Mouse (Mus musculus) G1E (cell line): ENCODE results near the gene Gna11. TPM values are rescaled to one million over a fixed set of nuclear protein-coding genes. Genes with fewer than 3 reads are reported as not detected.

Experiments
- ATAC-seq: 2 replicates; pipeline ENCODE4 v1.8.0; 2016; ENCODE audit warnings: mild to moderate bottlenecking; ENCODE audit not compliant: insufficient number of reproducible peaks, poor library complexity, low FRiP score, severe bottlenecking; ENCODE audit errors: extremely low read depth
- DNase-seq: peaks from one replicate; pipeline ENCODE4 v3.0.0; 2012; ENCODE audit warnings: low spot score
- H3K27me3 ChIP-seq: 2 replicates; pipeline ENCODE4 v1.6.1; 2012; ENCODE audit warnings: mild to moderate bottlenecking, low read length, inconsistent platforms; ENCODE audit not compliant: insufficient read depth
- H3K36me3 ChIP-seq: replicated peaks from 2 replicates; pipeline ENCODE3; 2012; ENCODE audit warnings: mild to moderate bottlenecking, inconsistent platforms
- H3K4me1 ChIP-seq: 2 replicates; pipeline ENCODE4 v1.6.1; 2012; ENCODE audit warnings: low read depth, low read length, inconsistent platforms, mixed read lengths; ENCODE audit not compliant: insufficient read depth
- H3K4me3 ChIP-seq: 2 replicates; pipeline ENCODE4 v1.5.1; 2012; ENCODE audit warnings: low read depth, mild to moderate bottlenecking, inconsistent platforms, low read length, moderate library complexity, mixed read lengths
- H3K9me3 ChIP-seq: replicated peaks from 2 replicates; pipeline ENCODE4 v1.6.1; 2012; ENCODE audit warnings: inconsistent platforms
- CTCF ChIP-seq: IDR thresholded peaks from 2 replicates; pipeline ENCODE4 v1.5.1; 2012; ENCODE audit warnings: low read depth, low read length, inconsistent platforms, mixed read lengths
- GATA1 ChIP-seq: IDR thresholded peaks from 2 replicates; pipeline ENCODE4 v1.6.1; 2012; ENCODE audit warnings: borderline replicate concordance, low read length, inconsistent platforms, mixed read lengths
- GATA2 ChIP-seq: IDR thresholded peaks from 2 replicates; pipeline ENCODE4 v1.6.1; 2012; ENCODE audit warnings: low read depth, low read length, inconsistent platforms, borderline replicate concordance
- POLR2AphosphoS5 ChIP-seq: IDR thresholded peaks from 2 replicates; pipeline ENCODE4 v1.6.1; 2012; ENCODE audit warnings: low read depth, low read length, inconsistent platforms; ENCODE audit not compliant: insufficient replicate concordance
- TAL1 ChIP-seq: conservative IDR thresholded peaks from 2 replicates; pipeline ENCODE4 v1.6.1; 2012; ENCODE audit warnings: low read depth, low read length, inconsistent platforms, mixed read lengths
- polyA plus RNA-seq: library from polyadenylated mRNA; stranded (reverse); fragments of >175 nt; gene quantifications from 2 replicates; pipeline ENCODE4 v1.2.3, GENCODE M21; 2012
- total RNA-seq, 2 experiments: library from RNA; stranded (forward) in 1 of 2; stranded (reverse) in 1 of 2; fragments of 200-1000 nt in 1 of 2; fragments of >200 nt in 1 of 2; fragmentation: Nextera tagmentation in 1 of 2; gene quantifications; 2 replicates each; pipeline ENCODE4 v1.2.3; 2014 to 2017

Gna11 gene
- total and polyA plus RNA-seq, 3 experiments: 6.5 to 14.0 (median 9.7) TPM

GRCm38 (mm10) chr10:81546788-81547571 lies 2.0 kb upstream of the Gna11 start:
- Histone ChIP-seq H3K4me1 (peaks cover 78% of the 10 kb centered on the region), H3K9me3 (no peaks in the 10 kb centered on the region), H3K36me3 (peaks cover 18% of the 10 kb centered on the region), H3K4me3 (0 out of 2 replicates have a peak overlapping the region, but pooled peaks have one; percentile 1), H3K27me3 (no peaks in the 10 kb centered on the region)
- DNase-seq (no peak), ATAC-seq (no peak)
- TF ChIP-seq TAL1 (no peak), GATA2 (no peak), GATA1 (no peak), POLR2AphosphoS5 (no peak), CTCF (no peak)

GRCm38 (mm10) chr10:81546332-81546731 lies 1.3 kb upstream of the Gna11 start:
- Histone ChIP-seq H3K27me3 (no peaks in the 10 kb centered on the region), H3K9me3 (no peaks in the 10 kb centered on the region), H3K36me3 (peaks cover 24% of the 10 kb centered on the region), H3K4me1 (peaks cover 77% of the 10 kb centered on the region), H3K4me3 (no peak overlapping the region; the same call in 1 of the 2 replicates)
- TF ChIP-seq TAL1 (no peak), POLR2AphosphoS5 (no peak), GATA2 (no peak), CTCF (no peak), GATA1 (no peak)
- no peak for DNase-seq
- no peak for ATAC-seq

GRCm38 (mm10) chr10:81544296-81545160 lies 462 bp downstream of the Gna11 start:
- peaks cover 42% of the 10 kb centered on the region for H3K36me3 ChIP-seq
- no peak for TF ChIP-seq CTCF
- no peak for TF ChIP-seq TAL1
- no peak for TF ChIP-seq GATA1
- no peak for TF ChIP-seq GATA2
- no peak for TF ChIP-seq POLR2AphosphoS5
- H3K4me3 ChIP-seq: peak overlapping the region; percentile 93
- no peaks in the 10 kb centered on the region for H3K27me3 ChIP-seq
- H3K9me3 ChIP-seq: no peaks in the 10 kb centered on the region
- H3K4me1 ChIP-seq: peaks cover 73% of the 10 kb centered on the region
- peak; percentile 38 for DNase-seq
- no peak for ATAC-seq

- ATAC-seq: no peak
- TF ChIP-seq TAL1 (no peak), CTCF (no peak), POLR2AphosphoS5 (no peak), GATA2 (no peak), GATA1 (no peak)
These were observed 1.4 kb downstream of the Gna11 start for GRCm38 (mm10) chr10:81543633-81544032.

GRCm38 (mm10) chr10:81542727-81543460 lies 2.1 kb downstream of the Gna11 start:
- Histone ChIP-seq H3K4me3 (peak overlapping the region; percentile 93; the same call in 1 of the 2 replicates), H3K36me3 (peaks cover 59% of the 10 kb centered on the region), H3K4me1 (peaks cover 83% of the 10 kb centered on the region), H3K27me3 (no peaks in the 10 kb centered on the region), H3K9me3 (no peaks in the 10 kb centered on the region)
- ATAC-seq: no peak
- TF ChIP-seq POLR2AphosphoS5 (no peak), GATA1 (no peak), TAL1 (no peak), CTCF (no peak), GATA2 (no peak)
- no peak for DNase-seq

More at GRCm38 (mm10) chr10:81543633-81544032, 1.4 kb downstream of the Gna11 start:
- Histone ChIP-seq H3K27me3 (no peaks in the 10 kb centered on the region), H3K4me1 (peaks cover 75% of the 10 kb centered on the region), H3K9me3 (no peaks in the 10 kb centered on the region), H3K4me3 (peak overlapping the region; percentile 93; the same call in 1 of the 2 replicates), H3K36me3 (peaks cover 51% of the 10 kb centered on the region)
- no peak for DNase-seq

- H3K27me3 ChIP-seq: no peaks in the 10 kb centered on the region
- no peak for TF ChIP-seq GATA2
- TF ChIP-seq TAL1: no peak
- no peak for TF ChIP-seq CTCF
- H3K36me3 ChIP-seq: peaks cover 70% of the 10 kb centered on the region
- H3K4me1 ChIP-seq: peaks cover 87% of the 10 kb centered on the region
- no peaks in the 10 kb centered on the region for H3K9me3 ChIP-seq
- H3K4me3 ChIP-seq: no peak overlapping the region
- DNase-seq (no peak), ATAC-seq (no peak)
These were observed 3.2 kb downstream of the Gna11 start for GRCm38 (mm10) chr10:81541803-81542202.
